ENCODE assay signal across 18 mouse cellular contexts in genomic region chr8:8050778-8051177, GRCm38 (mm10).
A peak's percentile ranks its signal among the peaks of the same experiment; 100 is the strongest.
DNase-seq lines count a peak whose midpoint lies in the region; ATAC-seq and TF ChIP-seq lines count a peak whose summit lies in the region.
"Had no signal": no experiment of that assay in that cellular context is flagged by ENCODE, and none has a peak within 500 bp of the region (broad histone marks: within the 10 kb centered on the region; RNA-seq: fewer than 3 reads in every experiment).

No protein-coding gene starts in this region.

- ATAC-seq in hindbrain, embryonic 16.5 days, result no peak
- ATAC-seq in midbrain, embryonic 16.5 days, result no peak
- no peak for ATAC-seq in midbrain, embryonic 11.5 days (ENCODE audit: low FRiP score)
- peak; percentile 82 for ATAC-seq in intestine, postnatal 0 days
- peak; percentile 42; the same call in 1 of the 2 replicates for ATAC-seq in stomach, embryonic 16.5 days (ENCODE audit: insufficient read depth, low FRiP score)
- ATAC-seq: forebrain, embryonic 15.5 days; midbrain, embryonic 13.5 days had no signal

- no peak overlapping the region for H3K9ac ChIP-seq in hindbrain, embryonic 16.5 days (ENCODE audit: low read depth, low read length)
- H3K9ac ChIP-seq in midbrain, embryonic 16.5 days (ENCODE audit: low read depth, low read length), result no peak overlapping the region
- no peak overlapping the region for H3K9ac ChIP-seq in midbrain, embryonic 11.5 days (ENCODE audit: low read length)
- no peak overlapping the region for H3K9ac ChIP-seq in intestine, postnatal 0 days (ENCODE audit: low read depth, low read length)
- 0 out of 2 replicates have a peak overlapping the region, but pooled peaks have one; percentile 20 for H3K9ac ChIP-seq in stomach, embryonic 16.5 days (ENCODE audit: low read length)
- H3K9ac ChIP-seq: forebrain, embryonic 15.5 days; liver, embryonic 14.5 days; midbrain, embryonic 13.5 days had no signal

- H3K4me2 ChIP-seq in hindbrain, embryonic 16.5 days (ENCODE audit: low read length), result no peak overlapping the region
- no peak overlapping the region for H3K4me2 ChIP-seq in midbrain, embryonic 16.5 days (ENCODE audit: low read length)
- H3K4me2 ChIP-seq in midbrain, embryonic 11.5 days, result no peak overlapping the region
- no peak overlapping the region for H3K4me2 ChIP-seq in intestine, postnatal 0 days (replicated peaks; ENCODE audit: low read depth)
- H3K4me2 ChIP-seq in stomach, embryonic 16.5 days (ENCODE audit: low read depth, low read length), result no peak overlapping the region
- H3K4me2 ChIP-seq: forebrain, embryonic 15.5 days; midbrain, embryonic 13.5 days had no signal

- no peak overlapping the region for H3K4me3 ChIP-seq in hindbrain, embryonic 16.5 days (ENCODE audit: low read length)
- H3K4me3 ChIP-seq in hindbrain, embryonic 10.5 days, result no peak overlapping the region
- no peak overlapping the region for H3K4me3 ChIP-seq in midbrain, embryonic 16.5 days (ENCODE audit: low read depth, low read length)
- no peak overlapping the region for H3K4me3 ChIP-seq in midbrain, embryonic 11.5 days (ENCODE audit: low read depth, low read length)
- H3K4me3 ChIP-seq in intestine, postnatal 0 days (ENCODE audit: low read depth, low read length), result no peak overlapping the region
- no peak overlapping the region for H3K4me3 ChIP-seq in stomach, embryonic 16.5 days (replicated peaks; ENCODE audit: low read length)
- H3K4me3 ChIP-seq: forebrain, embryonic 15.5 days; layer of hippocampus, adult 2 months; midbrain, embryonic 13.5 days had no signal

- no peaks in the 10 kb centered on the region; the same call in 1 of the 2 replicates for H3K4me1 ChIP-seq in hindbrain, embryonic 16.5 days (ENCODE audit: control insufficient read depth, insufficient read depth, low read depth, low read length)
- no peaks in the 10 kb centered on the region for H3K4me1 ChIP-seq in hindbrain, embryonic 10.5 days (replicated peaks)
- H3K4me1 ChIP-seq in midbrain, embryonic 16.5 days (ENCODE audit: control insufficient read depth, insufficient read depth, low read length), result peaks cover 3% of the 10 kb centered on the region
- H3K4me1 ChIP-seq in midbrain, embryonic 11.5 days (ENCODE audit: control insufficient read depth, insufficient read depth, low read length), result no peaks in the 10 kb centered on the region
- H3K4me1 ChIP-seq in intestine, postnatal 0 days (replicated peaks; ENCODE audit: control insufficient read depth, insufficient read depth, low read length), result no peaks in the 10 kb centered on the region; the same call in 1 of the 2 replicates
- peaks cover 12% of the 10 kb centered on the region for H3K4me1 ChIP-seq in stomach, embryonic 16.5 days (ENCODE audit: control insufficient read depth, insufficient read depth, low read length)
- H3K4me1 ChIP-seq: forebrain, embryonic 15.5 days; midbrain, embryonic 13.5 days had no signal

- DNase-seq in hindbrain, embryonic 10.5 days (ENCODE audit: low spot score), result no peak
- DNase-seq in midbrain, embryonic 11.5 days (ENCODE audit: low spot score, missing footprints), result no peak
- no peak for DNase-seq in layer of hippocampus, postnatal 14 days (ENCODE audit: low spot score in 2 of 2)
- no peak for DNase-seq in cerebellum, postnatal 14 days
- DNase-seq: cerebellum, postnatal 25 days; gastrocnemius, postnatal 10 days; kidney, adult 2 months; right cerebral cortex, postnatal 4 days; thymus, postnatal 14 days had no signal

- 56% methylated on average over 3 of the region's 3 CpGs for WGBS in hindbrain, embryonic 16.5 days
- WGBS in hindbrain, embryonic 10.5 days, result 66% methylated on average over 3 of the region's 3 CpGs
- 51% methylated on average over 3 of the region's 3 CpGs for WGBS in midbrain, embryonic 16.5 days
- 61% methylated on average over 3 of the region's 3 CpGs for WGBS in midbrain, embryonic 11.5 days
- 33% methylated on average over 3 of the region's 3 CpGs for WGBS in intestine, postnatal 0 days
- 46% methylated on average over 3 of the region's 3 CpGs for WGBS in stomach, embryonic 16.5 days

- no peaks in the 10 kb centered on the region for H3K36me3 ChIP-seq in hindbrain, embryonic 16.5 days (ENCODE audit: control insufficient read depth, insufficient read depth, low read length)
- H3K36me3 ChIP-seq in hindbrain, embryonic 10.5 days, result no peaks in the 10 kb centered on the region
- no peaks in the 10 kb centered on the region for H3K36me3 ChIP-seq in midbrain, embryonic 16.5 days (ENCODE audit: control insufficient read depth, insufficient read depth, low read length)
- no peaks in the 10 kb centered on the region for H3K36me3 ChIP-seq in midbrain, embryonic 11.5 days (ENCODE audit: control insufficient read depth, insufficient read depth, low read length)
- no peaks in the 10 kb centered on the region for H3K36me3 ChIP-seq in intestine, postnatal 0 days (ENCODE audit: control insufficient read depth, insufficient read depth)
- H3K36me3 ChIP-seq in stomach, embryonic 16.5 days (ENCODE audit: control insufficient read depth, insufficient read depth, low read length), result no peaks in the 10 kb centered on the region
- H3K36me3 ChIP-seq: forebrain, embryonic 15.5 days; midbrain, embryonic 13.5 days had no signal

- TF ChIP-seq CTCF in intestine, postnatal 0 days (IDR thresholded peaks at IDR 0.05; ENCODE audit: low read depth), result no peak

- H3K9me3 ChIP-seq in hindbrain, embryonic 16.5 days (ENCODE audit: control insufficient read depth, low read length), result no peaks in the 10 kb centered on the region
- H3K9me3 ChIP-seq in hindbrain, embryonic 10.5 days, result no peaks in the 10 kb centered on the region
- no peaks in the 10 kb centered on the region for H3K9me3 ChIP-seq in midbrain, embryonic 16.5 days (replicated peaks; ENCODE audit: control insufficient read depth, low read length, poor library complexity, severe bottlenecking)
- H3K9me3 ChIP-seq in midbrain, embryonic 11.5 days (ENCODE audit: control insufficient read depth, low read length), result no peaks in the 10 kb centered on the region
- H3K9me3 ChIP-seq in intestine, postnatal 0 days (ENCODE audit: control insufficient read depth), result no peaks in the 10 kb centered on the region
- no peaks in the 10 kb centered on the region for H3K9me3 ChIP-seq in stomach, embryonic 16.5 days (replicated peaks; ENCODE audit: control insufficient read depth, low read length)
- H3K9me3 ChIP-seq: forebrain, embryonic 15.5 days; midbrain, embryonic 13.5 days had no signal

- H3K27me3 ChIP-seq in hindbrain, embryonic 16.5 days (replicated peaks; ENCODE audit: control insufficient read depth, insufficient read depth, low read length), result no peaks in the 10 kb centered on the region
- H3K27me3 ChIP-seq in hindbrain, embryonic 10.5 days (ENCODE audit: insufficient read depth, poor library complexity, severe bottlenecking), result peaks cover 6% of the 10 kb centered on the region
- H3K27me3 ChIP-seq in midbrain, embryonic 16.5 days (ENCODE audit: control insufficient read depth, insufficient read depth, low read depth, low read length), result no peaks in the 10 kb centered on the region
- no peaks in the 10 kb centered on the region; the same call in 1 of the 2 replicates for H3K27me3 ChIP-seq in midbrain, embryonic 11.5 days (ENCODE audit: control insufficient read depth, insufficient read depth, low read length)
- H3K27me3 ChIP-seq in intestine, postnatal 0 days (replicated peaks; ENCODE audit: control insufficient read depth, insufficient read depth, low read length), result no peaks in the 10 kb centered on the region
- no peaks in the 10 kb centered on the region for H3K27me3 ChIP-seq in stomach, embryonic 16.5 days (ENCODE audit: control insufficient read depth, insufficient read depth, low read length)
- H3K27me3 ChIP-seq: forebrain, embryonic 15.5 days had no signal

- 0 out of 2 replicates have a peak overlapping the region, but pooled peaks have one; percentile 17 for H3K27ac ChIP-seq in hindbrain, embryonic 16.5 days (ENCODE audit: low read depth, low read length)
- H3K27ac ChIP-seq in hindbrain, embryonic 10.5 days, result no peak overlapping the region
- peak overlapping the region; percentile 40; the same call in 1 of the 2 replicates for H3K27ac ChIP-seq in midbrain, embryonic 16.5 days (ENCODE audit: low read length)
- no peak overlapping the region for H3K27ac ChIP-seq in midbrain, embryonic 11.5 days (ENCODE audit: low read depth, low read length)
- H3K27ac ChIP-seq in intestine, postnatal 0 days (ENCODE audit: low read depth, low read length), result peak overlapping the region; percentile 51
- peak overlapping the region; percentile 48; the same call in 1 of the 2 replicates for H3K27ac ChIP-seq in stomach, embryonic 16.5 days (ENCODE audit: low read length)
- H3K27ac ChIP-seq: forebrain, embryonic 15.5 days; layer of hippocampus, adult 2 months; liver, embryonic 14.5 days; macrophage; midbrain, embryonic 13.5 days had no signal

Comparison
In these comparisons a context has a peak if more than half of its experiments do, and no peak if none do; other contexts are left out.
1. H3K27ac ChIP-seq: peak in hindbrain, embryonic 16.5 days (single experiment), midbrain, embryonic 16.5 days (single experiment), intestine, postnatal 0 days (single experiment) and stomach, embryonic 16.5 days (single experiment); none in hindbrain, embryonic 10.5 days (single experiment) and midbrain, embryonic 11.5 days (single experiment).
2. ATAC-seq: peak in intestine, postnatal 0 days (single experiment) and stomach, embryonic 16.5 days (single experiment); none in hindbrain, embryonic 16.5 days (single experiment), midbrain, embryonic 16.5 days (single experiment) and midbrain, embryonic 11.5 days (single experiment).